In the genomic region with DNA sequence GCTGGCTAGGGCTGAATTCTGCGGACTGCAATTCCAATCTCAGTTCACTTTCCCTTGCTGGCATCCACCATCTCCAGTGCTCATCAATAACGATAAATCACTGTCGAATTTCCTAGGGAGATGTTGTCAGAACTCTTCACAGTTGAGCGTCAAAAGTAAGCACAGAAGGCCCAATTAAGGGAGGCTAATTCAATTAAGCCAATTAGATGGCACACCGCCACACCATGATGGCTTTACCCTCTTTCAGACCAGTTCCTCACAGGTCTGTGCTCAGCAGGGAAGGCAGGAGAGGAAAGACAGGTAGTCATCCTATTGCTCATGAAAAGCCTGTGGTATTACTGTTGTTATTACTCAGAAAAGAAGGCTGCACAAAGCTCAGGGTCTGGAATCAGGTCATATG, we compare ENCODE assay signal across 26 mouse cellular contexts.
DNase-seq lines count a peak whose midpoint lies in the region; ATAC-seq lines count a peak whose summit lies in the region.
"Had no signal": no experiment of that assay in that cellular context is flagged by ENCODE, and none has a peak within 500 bp of the region (broad histone marks: within the 10 kb centered on the region; RNA-seq: fewer than 3 reads in every experiment).

No protein-coding gene starts in this region.

- peak overlapping the region; percentile 40 for H3K27ac ChIP-seq in hindbrain, embryonic 12.5 days
- no peak overlapping the region for H3K27ac ChIP-seq in hindbrain, embryonic 14.5 days
- H3K27ac ChIP-seq: heart, adult 2 months; heart, embryonic 13.5 days; limb, embryonic 10.5 days; limb, embryonic 15.5 days; liver, embryonic 13.5 days; macrophage; midbrain, embryonic 13.5 days had no signal

- WGBS in hindbrain, embryonic 12.5 days: 69% methylated on average over 5 of the region's 5 CpGs
- WGBS in hindbrain, embryonic 14.5 days: 57% methylated on average over 5 of the region's 5 CpGs

- H3K4me2 ChIP-seq in hindbrain, embryonic 12.5 days (replicated peaks): no peak overlapping the region
- no peak overlapping the region for H3K4me2 ChIP-seq in hindbrain, embryonic 14.5 days (replicated peaks)
- H3K4me2 ChIP-seq: heart, embryonic 13.5 days; limb, embryonic 15.5 days; liver, embryonic 13.5 days; midbrain, embryonic 13.5 days had no signal

- H3K4me3 ChIP-seq in hindbrain, embryonic 12.5 days: no peak overlapping the region
- no peak overlapping the region for H3K4me3 ChIP-seq in hindbrain, embryonic 14.5 days (replicated peaks; ENCODE audit: low read length)
- H3K4me3 ChIP-seq: heart, adult 2 months; heart, embryonic 13.5 days; limb, embryonic 10.5 days; limb, embryonic 15.5 days; liver, embryonic 13.5 days; midbrain, embryonic 13.5 days had no signal

- H3K9ac ChIP-seq in hindbrain, embryonic 12.5 days: no peak overlapping the region
- H3K9ac ChIP-seq in hindbrain, embryonic 14.5 days: no peak overlapping the region
- H3K9ac ChIP-seq: forebrain, postnatal 0 days; limb, embryonic 15.5 days; liver, embryonic 13.5 days; midbrain, embryonic 13.5 days had no signal

- H3K4me1 ChIP-seq in hindbrain, embryonic 12.5 days: peaks cover 10% of the 10 kb centered on the region; the same call in 1 of the 2 replicates
- peaks cover 14% of the 10 kb centered on the region; the same call in 1 of the 2 replicates for H3K4me1 ChIP-seq in hindbrain, embryonic 14.5 days (replicated peaks; ENCODE audit: control insufficient read depth, insufficient read depth, low read length)
- H3K4me1 ChIP-seq: limb, embryonic 10.5 days had no signal

- H3K27me3 ChIP-seq in hindbrain, embryonic 12.5 days: no peaks in the 10 kb centered on the region
- H3K27me3 ChIP-seq in hindbrain, embryonic 14.5 days (ENCODE audit: control insufficient read depth, insufficient read depth, low read length): no peaks in the 10 kb centered on the region
- H3K27me3 ChIP-seq: heart, embryonic 13.5 days; limb, embryonic 15.5 days; liver, embryonic 13.5 days; midbrain, embryonic 13.5 days had no signal

- peaks cover 61% of the 10 kb centered on the region for H3K36me3 ChIP-seq in hindbrain, embryonic 12.5 days
- H3K36me3 ChIP-seq in hindbrain, embryonic 14.5 days (replicated peaks; ENCODE audit: control insufficient read depth, insufficient read depth): peaks cover 68% of the 10 kb centered on the region

- ATAC-seq in hindbrain, embryonic 12.5 days (ENCODE audit: low FRiP score): peak; percentile 19; the same call in 1 of the 2 replicates
- ATAC-seq in hindbrain, embryonic 14.5 days (ENCODE audit: low FRiP score): no peak
- ATAC-seq: forebrain, postnatal 0 days; inflammation-experienced regulatory T-cells, adult 6 months; midbrain, embryonic 13.5 days had no signal

- H3K9me3 ChIP-seq in hindbrain, embryonic 12.5 days (replicated peaks): no peaks in the 10 kb centered on the region
- H3K9me3 ChIP-seq in hindbrain, embryonic 14.5 days (ENCODE audit: control insufficient read depth, low read length): no peaks in the 10 kb centered on the region
- H3K9me3 ChIP-seq: heart, embryonic 13.5 days; limb, embryonic 10.5 days; limb, embryonic 15.5 days; liver, embryonic 13.5 days; midbrain, embryonic 13.5 days had no signal

- DNase-seq in cerebellum, postnatal 10 days: peak; percentile 53 to 59
- no peak for DNase-seq in cerebellum, postnatal 4 days (ENCODE audit: low spot score in 2 of 2)
- no peak for DNase-seq in hindbrain, embryonic 14.5 days (ENCODE audit: low spot score)
- peak; percentile 30 for DNase-seq in retina, postnatal 1 day
- DNase-seq in retina, embryonic 14.5 days (ENCODE audit: low spot score): no peak
- no peak for DNase-seq in ovary, postnatal 36 days (ENCODE audit: low spot score)
- DNase-seq in adrenal gland, adult 8-10 months: no peak
- DNase-seq: forebrain, postnatal 0 days; heart, adult 2 months; heart, postnatal 10 days; kidney, adult 11 months; kidney, postnatal 14 days; layer of hippocampus, adult 9-11 months; liver, embryonic 13.5 days; lung, adult 2 months; lung, postnatal 10 days; right cerebral cortex, adult 18-20 months; spleen, adult 18-20 months; thymus, postnatal 25 days had no signal

Comparison
In these comparisons a context has a peak if more than half of its experiments do, and no peak if none do; other contexts are left out.
1. DNase-seq: peak in cerebellum, postnatal 10 days (2 of 2) and retina, postnatal 1 day (single experiment); none in cerebellum, postnatal 4 days (0 of 2), hindbrain, embryonic 14.5 days (single experiment), retina, embryonic 14.5 days (single experiment), ovary, postnatal 36 days (single experiment) and adrenal gland, adult 8-10 months (single experiment).